Mouse (Mus musculus): Measurements from ENCODE around the gene Kansl1l.

- TF ChIP-seq CTCF (IDR thresholded peaks at IDR 0.05; ENCODE audit: extremely low read depth, insufficient read depth, insufficient read length, insufficient replicate concordance) (no peak), POLR2A (IDR thresholded peaks at IDR 0.05; ENCODE audit: low read depth, low read length) (no peak)
These were observed 48.3 kb upstream of the Kansl1l start for GRCm38 (mm10) chr1:66865633-66866032.

All from spleen, adult 2 months (tissue).